Mouse (Mus musculus) neutrophil, adult 65 days (primary cell): ENCODE measurements around the gene Fen1. TPM values are rescaled to one million over a fixed set of nuclear protein-coding genes. Genes with fewer than 3 reads are reported as not detected.

Source experiments
- total RNA-seq: library from RNA; stranded (reverse); gene quantifications from 2 replicates; pipeline ENCODE4 v1.2.4, GENCODE M21; 2023

Fen1 gene
- 32.8 and 35.9 TPM in 2 replicates for total RNA-seq

DNA sequence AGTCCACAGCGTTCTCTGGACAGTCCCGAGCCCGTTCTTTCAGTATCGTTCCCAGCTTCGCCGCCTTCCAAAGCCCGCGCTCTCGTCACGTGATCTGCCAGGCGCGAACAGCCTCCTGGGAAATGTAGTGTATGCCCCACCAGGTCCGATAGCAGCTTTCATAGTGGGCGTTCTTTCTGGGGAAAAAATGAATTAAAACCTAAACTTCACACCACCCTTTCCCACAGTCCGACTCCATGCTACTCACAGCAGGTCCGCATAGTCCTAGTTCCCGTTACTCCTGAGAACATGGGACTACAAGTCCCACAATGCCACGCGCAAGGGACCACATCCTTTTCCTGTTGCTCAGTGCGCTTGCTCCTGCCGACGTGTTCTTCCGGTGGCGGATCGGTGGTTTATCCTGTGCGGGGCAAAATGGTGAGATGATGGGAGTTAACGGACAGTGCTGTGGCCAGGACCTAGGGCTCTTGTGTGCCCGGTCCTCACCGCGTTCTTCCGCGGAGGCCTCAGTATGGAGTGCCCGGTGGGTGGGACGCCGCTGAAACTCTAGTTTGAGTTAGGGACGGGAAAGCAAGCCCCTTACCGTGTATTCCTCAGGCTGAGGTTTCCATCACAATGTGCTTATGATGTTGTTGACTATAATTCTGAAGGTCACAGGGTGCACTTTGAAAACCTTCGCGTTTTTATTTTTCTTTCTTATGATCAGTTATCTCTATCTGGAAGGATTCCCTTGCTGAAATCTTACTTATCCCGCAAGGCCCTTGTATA lies at the start of gene Fen1, which contains the start of gene Tmem258:
Fen1 (minus strand) TSS at position 322 of the 768 bp plus-strand sequence.
Tmem258 (plus strand) TSS at position 167 of the 768 bp plus-strand sequence.

DNA sequence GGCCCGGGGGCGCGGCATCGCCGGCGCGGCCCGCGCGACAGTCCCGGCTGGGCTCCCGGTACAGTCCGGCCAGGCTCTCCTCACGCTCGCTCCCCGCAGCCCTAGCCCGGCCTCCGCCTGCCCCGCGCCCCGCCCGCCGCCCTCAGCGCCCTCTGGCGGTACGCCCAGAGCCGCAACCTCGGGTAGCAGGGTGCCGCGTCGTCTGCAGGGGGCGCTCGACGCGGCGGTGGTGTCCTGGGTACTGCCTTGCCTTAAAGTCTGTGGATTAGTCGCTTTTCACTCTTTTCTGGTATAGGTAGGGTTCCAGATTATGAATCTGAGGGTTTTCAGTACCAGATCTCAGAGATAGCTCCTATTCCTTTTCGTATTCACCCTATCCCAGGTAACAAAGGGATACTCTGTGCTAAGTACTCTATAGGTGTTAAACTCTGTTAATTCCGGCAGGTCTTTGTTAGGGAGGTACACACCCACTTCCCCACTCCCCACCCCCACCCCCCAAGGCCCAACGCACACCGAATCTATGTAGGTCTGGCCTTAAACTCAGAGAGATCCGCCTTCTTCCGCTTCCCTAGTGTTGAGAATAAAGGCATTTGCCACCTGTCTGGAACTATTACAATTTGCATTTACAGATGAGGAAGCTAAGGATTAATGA lies 36.8 kb upstream of the Fen1 start, which contains the start of gene Myrf:
Myrf (minus strand) TSS at position 95 of the 652 bp plus-strand sequence.

DNA sequence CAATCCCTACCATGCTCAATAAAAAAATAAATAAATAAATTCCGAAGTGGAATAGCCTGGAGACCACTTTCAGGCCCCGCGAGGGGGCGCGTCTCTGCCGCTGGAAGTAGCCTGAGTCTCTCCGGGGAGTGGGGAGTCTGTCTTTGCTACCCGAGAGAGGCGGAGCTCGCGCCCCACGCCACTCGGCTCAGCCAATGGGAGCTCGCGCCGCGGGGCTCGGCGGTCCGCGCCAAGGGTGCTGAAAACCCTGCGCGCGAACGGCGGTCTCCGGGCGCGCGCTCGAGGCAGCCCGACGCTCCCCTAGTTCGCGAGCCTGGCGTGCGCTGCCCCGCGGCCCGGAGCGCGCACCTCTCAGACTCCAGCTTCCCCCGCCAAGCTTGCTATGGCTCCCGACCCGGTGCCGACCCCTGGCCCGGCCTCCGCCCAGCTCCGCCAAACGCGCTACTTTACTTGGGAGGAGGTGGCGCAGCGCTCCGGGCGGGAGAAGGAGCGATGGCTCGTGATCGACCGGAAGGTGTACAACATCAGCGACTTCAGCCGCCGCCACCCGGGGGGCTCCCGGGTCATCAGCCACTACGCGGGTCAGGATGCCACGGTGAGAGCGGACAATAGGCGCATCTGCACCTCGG lies 21.2 kb downstream of the Fen1 start, which contains the start of gene Fads1:
Fads1 (plus strand) TSS at position 219 of the 629 bp plus-strand sequence.

Other genes starting within 250 kb of the Fen1 start
- 3,803 and 3,855 TPM in 2 replicates for gene Fth1, start 223.6 kb downstream of the Fen1 start, total RNA-seq
- not detected in 2 replicates for gene Best1, start 202.5 kb downstream of the Fen1 start, total RNA-seq
- gene Rab3il1, start 202.5 kb downstream of the Fen1 start, total RNA-seq = 1.3 and 2.1 TPM in 2 replicates
- 1.7 and 2.1 TPM in 2 replicates for gene Fads3, start 162.6 kb downstream of the Fen1 start, total RNA-seq
- gene Fads2, start 102.4 kb downstream of the Fen1 start, total RNA-seq = 1.1 and 1.2 TPM in 2 replicates
- 4.1 and 6.0 TPM in 2 replicates for gene Fads1, start 21.3 kb downstream of the Fen1 start, total RNA-seq
- 55.7 and 86.5 TPM in 2 replicates for gene Tmem258, start 155 bp downstream of the Fen1 start, total RNA-seq
- gene Myrf, start 36.6 kb upstream of the Fen1 start, total RNA-seq = not detected in 2 replicates
- gene Dagla, start 100.7 kb upstream of the Fen1 start, total RNA-seq = 0.18 and 0.25 TPM in 2 replicates
- not detected in 2 replicates for gene Syt7, start 184.9 kb upstream of the Fen1 start, total RNA-seq